8 mouse cellular contexts compared by ENCODE assay signal in genomic region chr13:55487578-55488498, GRCm38 (mm10). TPM values are rescaled to one million over a fixed set of nuclear protein-coding genes. Genes with fewer than 3 reads are reported as not detected.
DNase-seq lines count a peak whose midpoint lies in the region; ATAC-seq and TF ChIP-seq lines count a peak whose summit lies in the region.

TSS of gene Dbn1 (minus strand) at chr13:55488111.

- H3K27ac ChIP-seq in thymus, adult 2 months (ENCODE audit: control insufficient read depth, insufficient read depth, low read length), result no peak within 1 kb of the TSS
- peak within 1 kb of the TSS; percentile 80 for H3K27ac ChIP-seq in cortical plate, adult 2 months (ENCODE audit: insufficient read depth, low read length)
- H3K27ac ChIP-seq in heart, embryonic 12.5 days (ENCODE audit: poor library complexity, severe bottlenecking), result peak within 1 kb of the TSS; percentile 84
- peak within 1 kb of the TSS; percentile 68 for H3K27ac ChIP-seq in lung, postnatal 0 days (ENCODE audit: low read length)
- H3K27ac ChIP-seq in small intestine, adult 2 months (ENCODE audit: insufficient read depth, low read depth, low read length), result no peak within 1 kb of the TSS

- H3K9ac ChIP-seq in heart, embryonic 12.5 days, result peak within 1 kb of the TSS; percentile 98
- peak within 1 kb of the TSS; percentile 74 for H3K9ac ChIP-seq in lung, postnatal 0 days (replicated peaks; ENCODE audit: low read depth)

- no peak for DNase-seq in thymus, adult 2 months
- no peak for DNase-seq in thymus, postnatal 25 days
- peak; percentile 29 to 68 for DNase-seq in kidney, postnatal 36 days
- peak; percentile 63 for DNase-seq in lung, postnatal 0 days (ENCODE audit: low spot score)
- no peak for DNase-seq in thymus, postnatal 36 days

- H3K9me3 ChIP-seq in heart, embryonic 12.5 days (replicated peaks), result no peaks in the 10 kb centered on the region
- no peaks in the 10 kb centered on the region for H3K9me3 ChIP-seq in lung, postnatal 0 days (ENCODE audit: low read length)

- no peak for TF ChIP-seq CTCF in thymus, adult 2 months (IDR thresholded peaks at IDR 0.05; ENCODE audit: borderline replicate concordance, control insufficient read depth, extremely low read depth, insufficient read depth, low read length, poor library complexity)
- TF ChIP-seq CTCF in cortical plate, adult 2 months (IDR thresholded peaks at IDR 0.05; ENCODE audit: extremely low read depth, insufficient read depth, low read length), result no peak
- TF ChIP-seq CTCF in lung, postnatal 0 days (IDR thresholded peaks at IDR 0.05), result 0 out of 2 replicates have a peak, but pooled peaks have one; percentile 5
- no peak for TF ChIP-seq CTCF in small intestine, adult 2 months (IDR thresholded peaks at IDR 0.05; ENCODE audit: extremely low read depth, insufficient read length, insufficient replicate concordance, low read depth, low read length)

- peaks cover 19% of the 10 kb centered on the region for H3K4me1 ChIP-seq in thymus, adult 2 months (replicated peaks; ENCODE audit: control insufficient read depth, insufficient read depth, low read length)
- no peaks in the 10 kb centered on the region for H3K4me1 ChIP-seq in cortical plate, adult 2 months (ENCODE audit: control insufficient read depth, insufficient read depth, low read length)
- peaks cover 48% of the 10 kb centered on the region for H3K4me1 ChIP-seq in heart, embryonic 12.5 days (replicated peaks)
- peaks cover 6% of the 10 kb centered on the region; the same call in 1 of the 2 replicates for H3K4me1 ChIP-seq in lung, postnatal 0 days (ENCODE audit: insufficient read depth, low read depth, low read length)
- peaks cover 5% of the 10 kb centered on the region; the same call in 1 of the 2 replicates for H3K4me1 ChIP-seq in small intestine, adult 2 months (ENCODE audit: control insufficient read depth, insufficient read depth, insufficient read length, low read length)

- peak within 1 kb of the TSS; percentile 84 for H3K4me2 ChIP-seq in heart, embryonic 12.5 days
- H3K4me2 ChIP-seq in lung, postnatal 0 days (replicated peaks; ENCODE audit: low read depth, low read length), result peak within 1 kb of the TSS; percentile 92

- TF ChIP-seq POLR2A in thymus, adult 2 months (IDR thresholded peaks at IDR 0.05; ENCODE audit: control insufficient read depth, extremely low read depth, insufficient read depth, low read length, poor library complexity), result no peak
- TF ChIP-seq POLR2A in cortical plate, adult 2 months (IDR thresholded peaks at IDR 0.05; ENCODE audit: extremely low read depth, insufficient read depth, low read length), result peak; percentile 20; the same call in 1 of the 2 replicates
- TF ChIP-seq POLR2A in small intestine, adult 2 months (IDR thresholded peaks at IDR 0.05; ENCODE audit: low read depth, low read length), result no peak

- peak; percentile 83 for ATAC-seq in heart, embryonic 12.5 days (ENCODE audit: insufficient number of reproducible peaks, low FRiP score)
- ATAC-seq in lung, postnatal 0 days, result peak; percentile 82

- peak within 1 kb of the TSS; percentile 44 for H3K4me3 ChIP-seq in thymus, adult 2 months (ENCODE audit: control insufficient read depth, insufficient read depth, low read length)
- H3K4me3 ChIP-seq in cortical plate, adult 2 months (ENCODE audit: insufficient read depth, low read length), result peak within 1 kb of the TSS; percentile 68
- H3K4me3 ChIP-seq in heart, embryonic 12.5 days, result peak within 1 kb of the TSS; percentile 92
- peak within 1 kb of the TSS; percentile 69 for H3K4me3 ChIP-seq in lung, postnatal 0 days (ENCODE audit: low read depth, low read length)
- peak within 1 kb of the TSS; percentile 71 for H3K4me3 ChIP-seq in small intestine, adult 2 months (ENCODE audit: low read depth, low read length)

- 3% methylated on average over 63 of the region's 83 CpGs for WGBS in thymus, adult 2 months
- WGBS in heart, embryonic 12.5 days, result 1% methylated on average over 58 of the region's 83 CpGs
- WGBS in lung, postnatal 0 days, result under 1% methylated on average over 21 of the region's 83 CpGs
- WGBS in small intestine, adult 2 months, result 5% methylated on average over 70 of the region's 83 CpGs

- no peak for TF ChIP-seq EP300 in lung, postnatal 0 days (IDR thresholded peaks at IDR 0.05)

- peaks cover 16% of the 10 kb centered on the region for H3K27me3 ChIP-seq in thymus, adult 2 months (ENCODE audit: control insufficient read depth, insufficient read depth, low read length)
- peaks cover 78% of the 10 kb centered on the region for H3K27me3 ChIP-seq in heart, embryonic 12.5 days (replicated peaks)
- H3K27me3 ChIP-seq in lung, postnatal 0 days (replicated peaks; ENCODE audit: insufficient read depth, low read length), result peaks cover 13% of the 10 kb centered on the region
- peaks cover 30% of the 10 kb centered on the region for H3K27me3 ChIP-seq in small intestine, adult 2 months (ENCODE audit: control insufficient read depth, insufficient read depth, low read length)

- no peaks in the 10 kb centered on the region for H3K36me3 ChIP-seq in thymus, adult 2 months (ENCODE audit: control insufficient read depth, insufficient read depth, low read length)
- H3K36me3 ChIP-seq in heart, embryonic 12.5 days, result no peaks in the 10 kb centered on the region
- H3K36me3 ChIP-seq in lung, postnatal 0 days (ENCODE audit: insufficient read depth, low read length), result no peaks in the 10 kb centered on the region
- no peaks in the 10 kb centered on the region for H3K36me3 ChIP-seq in small intestine, adult 2 months (ENCODE audit: control insufficient read depth, insufficient read depth, low read length)

RNA-seq across cellular contexts. Expression of gene Dbn1, which starts in this region (rescaled TPM):
- 7.8 and 9.8 TPM in 2 replicates for polyA plus RNA-seq in thymus, adult 2 months (2012; rRNA removed)
- polyA plus RNA-seq in cortical plate, adult 2 months (2012; rRNA removed), result 336 and 368 TPM in 2 replicates
- 101 TPM in 2 replicates for polyA plus RNA-seq in heart, embryonic 12.5 days (2016; fragmentation: Nextera tagmentation; extraction: Ambion mirVana)
- polyA plus RNA-seq in lung, postnatal 0 days (2015; fragmentation: Nextera tagmentation; extraction: Ambion mirVana), result 43.0 and 50.6 TPM in 2 replicates
- 8.9 and 9.8 TPM in 2 replicates for polyA plus RNA-seq in small intestine, adult 2 months (2012; rRNA removed)

Comparison
In these comparisons a context has a peak if more than half of its experiments do, and no peak if none do; other contexts are left out.
1. DNase-seq: peak in kidney, postnatal 36 days (2 of 2) and lung, postnatal 0 days (single experiment); none in thymus, adult 2 months (single experiment), thymus, postnatal 25 days (single experiment) and thymus, postnatal 36 days (0 of 2).
2. H3K27ac ChIP-seq: peak in cortical plate, adult 2 months (single experiment), heart, embryonic 12.5 days (single experiment) and lung, postnatal 0 days (single experiment); none in thymus, adult 2 months (single experiment) and small intestine, adult 2 months (single experiment).
3. Peak in every context shown above with its lines, with median percentiles within 50 percentile points of each other: H3K4me3 ChIP-seq.